Mouse (Mus musculus) neural tube, embryonic 11.5 days (tissue): Measurements from ENCODE around the gene Fcho2. TPM values are rescaled to one million over a fixed set of nuclear protein-coding genes. Genes with fewer than 3 reads are reported as not detected.

ENCODE experiments used
- ATAC-seq: fragments of 200-750 bp; cut with Nextera tagmentation; 2 replicates; pipeline ENCODE4 v1.8.0; 2017; ENCODE audit warnings: moderate number of reproducible peaks, mild to moderate bottlenecking, moderate TSS enrichment, moderate library complexity; ENCODE audit not compliant: insufficient read depth, low FRiP score, low TSS enrichment
- DNase-seq: peaks from one replicate; pipeline ENCODE4 v3.0.0-alpha.2; 2015; ENCODE audit warnings: low spot score
- H3K27ac ChIP-seq: fragments of 300-500 bp; sonication (generic); 2 replicates; pipeline ENCODE4 v1.5.1; 2014; ENCODE audit warnings: low read depth, mild to moderate bottlenecking, low read length
- H3K27me3 ChIP-seq: fragments of 300-500 bp; sonication (generic); 2 replicates; pipeline ENCODE4 v1.6.1; 2014; ENCODE audit warnings: mild to moderate bottlenecking, low read length, mixed read lengths; ENCODE audit not compliant: control insufficient read depth, insufficient read depth
- H3K36me3 ChIP-seq: fragments of 300-500 bp; sonication (generic); 2 replicates; pipeline ENCODE4 v1.6.1; 2014; ENCODE audit warnings: mild to moderate bottlenecking, low read length, moderate library complexity, mixed read lengths; ENCODE audit not compliant: control insufficient read depth, insufficient read depth
- H3K4me1 ChIP-seq: fragments of 300-500 bp; sonication (generic); 2 replicates; pipeline ENCODE4 v1.6.1; 2014; ENCODE audit warnings: low read length, mixed read lengths; ENCODE audit not compliant: control insufficient read depth, insufficient read depth
- H3K4me2 ChIP-seq: fragments of 300-500 bp; sonication (generic); 2 replicates; pipeline ENCODE4 v1.6.1; 2014; ENCODE audit warnings: low read depth, mild to moderate bottlenecking, moderate library complexity
- H3K4me3 ChIP-seq: fragments of 300-500 bp; sonication (generic); 2 replicates; pipeline ENCODE4 v1.5.1; 2014; ENCODE audit warnings: low read depth, low read length
- H3K9ac ChIP-seq: fragments of 300-500 bp; sonication (generic); 2 replicates; pipeline ENCODE4 v1.6.1; 2014; ENCODE audit warnings: mild to moderate bottlenecking, low read length
- H3K9me3 ChIP-seq: fragments of 300-500 bp; sonication (generic); 2 replicates; pipeline ENCODE4 v1.6.1; 2016; ENCODE audit warnings: low read length; ENCODE audit not compliant: control insufficient read depth
- WGBS: fragments of 180-500 bp; shearing (Covaris S2); extraction: QIAGEN DNeasy Blood & Tissue Kit; methylation state at CpG from one replicate; pipeline ENCODE4 v1.1.7; 2014; 5-methylcytosine and 5-hydroxymethylcytosine counted together
- polyA plus RNA-seq: library from polyadenylated mRNA; unstranded; fragments of >200 nt; fragmentation: Nextera tagmentation; extraction: Ambion mirVana; gene quantifications from 2 replicates; pipeline ENCODE4 v1.2.1, GENCODE M21; 2014

Fcho2 gene
- polyA plus RNA-seq, 1 experiment from 2014 or later: 24.0 TPM

GRCm38 (mm10) chr13:98813596-98814274 lies 1.5 kb downstream of the Fcho2 start:
- WGBS: 32% methylated on average over 12 of the region's 12 CpGs
- Histone ChIP-seq H3K9me3 (no peaks in the 10 kb centered on the region), H3K4me2 (peak overlapping the region; percentile 59), H3K27me3 (no peaks in the 10 kb centered on the region), H3K9ac (peak overlapping the region; percentile 94; the same call in 1 of the 2 replicates), H3K27ac (no peak overlapping the region), H3K4me3 (peak overlapping the region; percentile 98), H3K36me3 (no peaks in the 10 kb centered on the region), H3K4me1 (no peaks in the 10 kb centered on the region)
- DNase-seq (no peak), ATAC-seq (no peak)

GRCm38 (mm10) chr13:98813167-98813566 lies 2.1 kb downstream of the Fcho2 start:
- H3K27me3 ChIP-seq: no peaks in the 10 kb centered on the region
- WGBS: 80% methylated on average over 2 of the region's 2 CpGs
- no peak for DNase-seq
- ATAC-seq: no peak
- H3K36me3 ChIP-seq: no peaks in the 10 kb centered on the region
- peak overlapping the region; percentile 98; the same call in 1 of the 2 replicates for H3K4me3 ChIP-seq
- no peak overlapping the region for H3K9ac ChIP-seq
- H3K4me2 ChIP-seq: peak overlapping the region; percentile 59; the same call in 1 of the 2 replicates
- no peaks in the 10 kb centered on the region for H3K4me1 ChIP-seq
- no peaks in the 10 kb centered on the region for H3K9me3 ChIP-seq
- no peak overlapping the region for H3K27ac ChIP-seq

- Histone ChIP-seq H3K4me2 (no peak overlapping the region), H3K27ac (no peak overlapping the region), H3K4me3 (no peak overlapping the region), H3K36me3 (no peaks in the 10 kb centered on the region), H3K27me3 (no peaks in the 10 kb centered on the region), H3K4me1 (no peaks in the 10 kb centered on the region), H3K9me3 (no peaks in the 10 kb centered on the region), H3K9ac (no peak overlapping the region)
- ATAC-seq (no peak), DNase-seq (no peak)
- WGBS: 66% methylated on average over 4 of the region's 4 CpGs
Observed at GRCm38 (mm10) chr13:98812285-98812684, 3.0 kb downstream of the Fcho2 start.

- no peak overlapping the region for H3K9ac ChIP-seq
- ATAC-seq: no peak
- H3K36me3 ChIP-seq: 0 out of 2 replicates have a peak, but pooled peaks cover under 1% of the 10 kb centered on the region
- H3K9me3 ChIP-seq: no peaks in the 10 kb centered on the region
- H3K4me1 ChIP-seq: no peaks in the 10 kb centered on the region
- H3K27ac ChIP-seq: no peak overlapping the region
- no peak for DNase-seq
- no peak overlapping the region for H3K4me2 ChIP-seq
- 73% methylated on average over 6 of the region's 6 CpGs for WGBS
- no peak overlapping the region for H3K4me3 ChIP-seq
- no peaks in the 10 kb centered on the region for H3K27me3 ChIP-seq
Observed at GRCm38 (mm10) chr13:98810143-98810542, 5.1 kb downstream of the Fcho2 start.

- DNase-seq (no peak), ATAC-seq (no peak)
- Histone ChIP-seq H3K4me2 (no peak overlapping the region), H3K4me1 (no peaks in the 10 kb centered on the region), H3K9me3 (no peaks in the 10 kb centered on the region), H3K9ac (no peak overlapping the region), H3K27ac (no peak overlapping the region), H3K4me3 (no peak overlapping the region), H3K36me3 (0 out of 2 replicates have a peak, but pooled peaks cover 3% of the 10 kb centered on the region), H3K27me3 (no peaks in the 10 kb centered on the region)
- WGBS: 89% methylated on average over 1 of the region's 1 CpGs
Observed at GRCm38 (mm10) chr13:98809087-98809486, 6.2 kb downstream of the Fcho2 start.

- H3K27me3 ChIP-seq: no peaks in the 10 kb centered on the region
- H3K27ac ChIP-seq: no peak overlapping the region
- H3K9ac ChIP-seq: no peak overlapping the region
- H3K4me2 ChIP-seq: no peak overlapping the region
- H3K36me3 ChIP-seq: peaks cover 9% of the 10 kb centered on the region
- no peaks in the 10 kb centered on the region for H3K4me1 ChIP-seq
- DNase-seq: no peak
- no peaks in the 10 kb centered on the region for H3K9me3 ChIP-seq
- ATAC-seq: no peak
- no peak overlapping the region for H3K4me3 ChIP-seq
- WGBS: 94% methylated on average over 1 of the region's 1 CpGs
Observed at GRCm38 (mm10) chr13:98804480-98804879, 10.8 kb downstream of the Fcho2 start.

- WGBS: 89% methylated on average over 4 of the region's 4 CpGs
- H3K27ac ChIP-seq: no peak overlapping the region
- H3K4me2 ChIP-seq: no peak overlapping the region
- H3K4me3 ChIP-seq: no peak overlapping the region
- H3K9ac ChIP-seq: no peak overlapping the region
- no peaks in the 10 kb centered on the region for H3K4me1 ChIP-seq
- DNase-seq (no peak), ATAC-seq (no peak)
- no peaks in the 10 kb centered on the region for H3K9me3 ChIP-seq
- no peaks in the 10 kb centered on the region for H3K27me3 ChIP-seq
- H3K36me3 ChIP-seq: peaks cover 9% of the 10 kb centered on the region
Observed at GRCm38 (mm10) chr13:98803699-98804098, 11.6 kb downstream of the Fcho2 start.

GRCm38 (mm10) chr13:98802957-98803356 lies 12.3 kb downstream of the Fcho2 start:
- Histone ChIP-seq H3K4me3 (no peak overlapping the region), H3K4me1 (no peaks in the 10 kb centered on the region), H3K4me2 (no peak overlapping the region), H3K9ac (no peak overlapping the region), H3K36me3 (peaks cover 9% of the 10 kb centered on the region), H3K27ac (no peak overlapping the region), H3K27me3 (no peaks in the 10 kb centered on the region), H3K9me3 (no peaks in the 10 kb centered on the region)
- DNase-seq: no peak
- 94% methylated on average over 3 of the region's 3 CpGs for WGBS
- ATAC-seq: no peak

- Histone ChIP-seq H3K27me3 (no peaks in the 10 kb centered on the region), H3K4me3 (no peak overlapping the region), H3K9ac (no peak overlapping the region), H3K27ac (no peak overlapping the region), H3K9me3 (no peaks in the 10 kb centered on the region), H3K36me3 (peaks cover 5% of the 10 kb centered on the region), H3K4me2 (no peak overlapping the region), H3K4me1 (no peaks in the 10 kb centered on the region)
- no peak for DNase-seq
- 94% methylated on average over 3 of the region's 3 CpGs for WGBS
- no peak for ATAC-seq
Observed at GRCm38 (mm10) chr13:98795511-98795910, 19.7 kb downstream of the Fcho2 start.
